Mouse (Mus musculus) kidney, postnatal 0 days (tissue): ENCODE results near the gene Sox18. TPM values are rescaled to one million over a fixed set of nuclear protein-coding genes. Genes with fewer than 3 reads are reported as not detected.

ENCODE experiments used
- ATAC-seq: fragments of 200-750 bp; cut with Nextera tagmentation; replicated peaks from 2 replicates; pipeline ENCODE4 v1.8.0; 2017; ENCODE audit warnings: low read depth, moderate number of reproducible peaks, moderate TSS enrichment, moderate library complexity; ENCODE audit not compliant: low FRiP score
- DNase-seq: peaks from one replicate; pipeline ENCODE4 v3.0.0-alpha.2; 2016; ENCODE audit warnings: low spot score
- H3K27ac ChIP-seq: fragments of 300-500 bp; sonication (generic); 2 replicates; pipeline ENCODE4 v1.5.1; 2014; ENCODE audit warnings: mild to moderate bottlenecking
- H3K27me3 ChIP-seq: fragments of 300-500 bp; sonication (generic); 2 replicates; pipeline ENCODE4 v1.6.1; 2014; ENCODE audit warnings: low read length, mixed read lengths; ENCODE audit not compliant: insufficient read depth
- H3K36me3 ChIP-seq: fragments of 300-500 bp; sonication (generic); 2 replicates; pipeline ENCODE4 v1.6.1; 2014; ENCODE audit warnings: low read length, mixed read lengths; ENCODE audit not compliant: insufficient read depth
- H3K4me1 ChIP-seq: fragments of 300-500 bp; sonication (generic); replicated peaks from 2 replicates; pipeline ENCODE4 v1.6.1; 2014; ENCODE audit warnings: antibody characterized with exemption, low read length, mixed read lengths; ENCODE audit not compliant: insufficient read depth
- H3K4me2 ChIP-seq: fragments of 300-500 bp; sonication (generic); 2 replicates; pipeline ENCODE4 v1.6.1; 2014; ENCODE audit warnings: mild to moderate bottlenecking, low read length, moderate library complexity, mixed read lengths
- H3K4me3 ChIP-seq: fragments of 300-500 bp; sonication (generic); replicated peaks from 2 replicates; pipeline ENCODE4 v1.5.1; 2014; ENCODE audit warnings: low read depth, low read length
- H3K9ac ChIP-seq: fragments of 300-500 bp; sonication (generic); 2 replicates; pipeline ENCODE4 v1.6.1; 2014; ENCODE audit warnings: low read depth, low read length
- H3K9me3 ChIP-seq: fragments of 300-500 bp; sonication (generic); replicated peaks from 2 replicates; pipeline ENCODE4 v1.6.1; 2016; ENCODE audit warnings: low read length, inconsistent platforms, mixed read lengths
- CTCF ChIP-seq: IDR thresholded peaks from 2 replicates; pipeline ENCODE4 v1.5.1; 2016; ENCODE audit warnings: antibody characterized with exemption, low read depth, mild to moderate bottlenecking, moderate library complexity
- WGBS: fragments of 180-500 bp; shearing (Covaris S2); extraction: QIAGEN DNeasy Blood & Tissue Kit; methylation state at CpG from one replicate; pipeline ENCODE4 v1.1.7; 2014; 5-methylcytosine and 5-hydroxymethylcytosine counted together
- polyA plus RNA-seq: library from polyadenylated mRNA; unstranded; fragments of >200 nt; fragmentation: Nextera tagmentation; extraction: Ambion mirVana; gene quantifications from 2 replicates; pipeline ENCODE4 v1.2.1, GENCODE M21; 2015

The Sox18 gene
- polyA plus RNA-seq, 1 experiment from 2014 or later: 62.2 TPM

DNA sequence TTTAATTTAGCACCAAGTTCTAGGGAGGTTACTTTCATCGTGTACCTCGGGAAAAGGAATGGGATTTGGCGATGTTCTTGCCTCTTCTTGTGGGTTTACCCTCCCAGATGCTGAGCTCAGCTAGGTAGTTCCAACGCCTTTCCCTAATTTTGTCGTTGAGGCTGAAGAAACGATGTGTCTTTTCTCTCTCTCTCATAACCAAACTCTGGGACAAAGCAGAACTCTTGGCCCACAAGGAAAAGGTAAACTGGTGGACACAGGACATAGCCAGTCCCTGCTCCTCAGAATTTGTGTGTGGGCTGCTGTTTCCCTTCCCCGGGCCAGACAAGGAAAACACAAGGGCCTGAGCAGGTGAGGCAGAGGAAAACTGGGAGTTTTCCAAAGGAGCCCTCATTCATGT is 544 bp upstream of the Sox18 start:
- Histone ChIP-seq H3K4me3 (no peak overlapping the region), H3K4me2 (no peak overlapping the region), H3K4me1 (peaks cover 21% of the 10 kb centered on the region), H3K9me3 (no peaks in the 10 kb centered on the region), H3K27ac (no peak overlapping the region), H3K27me3 (peaks cover 34% of the 10 kb centered on the region), H3K9ac (no peak overlapping the region), H3K36me3 (no peaks in the 10 kb centered on the region)
- DNase-seq: no peak
- ATAC-seq: no peak
- TF ChIP-seq CTCF: no peak
- 27% methylated on average over 7 of the region's 7 CpGs for WGBS

DNA sequence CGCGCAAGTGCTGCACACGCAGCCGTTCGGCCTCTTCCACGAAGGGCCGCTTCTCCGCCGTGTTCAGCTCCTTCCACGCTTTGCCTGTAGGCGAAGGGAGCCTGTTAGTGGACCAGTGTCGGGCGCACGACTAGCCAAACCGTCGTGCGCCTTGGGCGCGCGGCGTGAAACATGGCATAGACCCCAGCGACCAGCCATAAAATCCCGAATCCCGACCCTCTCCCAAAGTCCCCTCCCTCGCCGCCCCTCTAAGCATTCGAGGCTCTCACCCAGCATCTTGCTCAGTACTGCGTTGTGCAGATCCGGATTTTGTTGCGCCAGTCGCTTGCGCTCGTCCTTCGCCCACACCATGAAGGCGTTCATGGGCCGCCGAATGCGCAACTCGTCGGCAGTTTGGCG is 528 bp downstream of the Sox18 start:
- H3K36me3 ChIP-seq: no peaks in the 10 kb centered on the region
- no peaks in the 10 kb centered on the region for H3K9me3 ChIP-seq
- peak overlapping the region; percentile 63 for H3K27ac ChIP-seq
- H3K4me1 ChIP-seq: peaks cover 19% of the 10 kb centered on the region
- peak overlapping the region; percentile 58 for H3K4me2 ChIP-seq
- no peak for TF ChIP-seq CTCF
- H3K27me3 ChIP-seq: peaks cover 34% of the 10 kb centered on the region
- peak overlapping the region; percentile 43 for H3K4me3 ChIP-seq
- no peak for DNase-seq
- no peak for ATAC-seq
- 1% methylated on average over 41 of the region's 41 CpGs for WGBS
- peak overlapping the region; percentile 62 for H3K9ac ChIP-seq

DNA sequence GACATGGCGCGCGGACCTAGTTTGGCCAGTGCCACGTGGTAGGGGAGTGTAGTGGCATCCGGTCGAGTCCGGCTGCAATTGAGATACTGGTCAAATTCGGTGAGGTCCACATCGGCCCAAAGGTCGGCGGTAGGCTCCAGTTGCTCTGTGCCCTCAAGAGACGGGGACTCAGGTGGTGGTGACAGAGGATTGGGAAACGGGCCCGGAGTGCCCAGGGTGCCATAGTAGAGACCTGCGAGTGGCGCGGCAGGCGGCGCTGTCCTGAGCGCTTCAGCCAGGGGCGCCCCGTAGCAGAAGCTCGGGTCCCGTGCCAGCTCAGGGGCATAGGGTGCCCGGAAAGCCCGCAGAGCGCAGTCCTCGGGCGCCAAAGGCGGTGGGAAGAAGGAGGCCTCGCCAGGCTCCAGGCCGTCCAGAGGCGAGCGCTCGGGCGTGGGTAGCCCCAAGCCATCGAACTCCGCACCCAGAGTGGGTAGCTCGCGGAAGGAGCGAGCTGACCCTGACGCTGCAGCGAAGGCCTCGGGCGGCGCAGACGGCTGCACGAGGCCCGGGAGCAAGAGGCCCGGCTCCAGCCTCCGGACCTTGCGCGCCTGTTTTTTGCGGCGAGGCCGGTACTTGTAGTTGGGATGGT is 1.0 kb downstream of the Sox18 start:
- Histone ChIP-seq H3K4me1 (peaks cover 14% of the 10 kb centered on the region), H3K9me3 (no peaks in the 10 kb centered on the region), H3K27me3 (peaks cover 34% of the 10 kb centered on the region), H3K4me2 (peak overlapping the region; percentile 58), H3K9ac (peak overlapping the region; percentile 62), H3K27ac (peak overlapping the region; percentile 63), H3K36me3 (no peaks in the 10 kb centered on the region), H3K4me3 (peak overlapping the region; percentile 43)
- TF ChIP-seq CTCF: 0 out of 2 replicates have a peak, but pooled peaks have one; percentile 30
- 2% methylated on average over 56 of the region's 56 CpGs for WGBS
- DNase-seq (peak; percentile 13), ATAC-seq (peak; percentile 40; the same call in 1 of the 2 replicates)

DNA sequence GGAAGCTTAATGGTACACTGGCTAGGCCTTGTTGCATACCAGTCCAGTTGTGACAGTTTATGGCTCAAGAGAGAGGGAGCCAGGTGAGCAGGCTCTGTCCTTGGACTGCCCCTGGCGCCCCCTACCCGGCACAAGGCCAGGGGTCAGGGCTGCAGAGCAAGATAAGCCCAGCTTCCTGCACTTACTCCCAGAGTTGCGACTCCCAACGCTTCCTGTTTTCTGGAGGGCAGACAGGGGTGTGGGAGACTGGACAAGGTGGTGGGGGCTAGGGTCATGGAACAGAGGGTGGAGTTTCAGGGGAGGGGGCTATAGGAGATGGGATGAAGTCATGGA is 8.2 kb downstream of the Sox18 start:
- DNase-seq (peak; percentile 32), ATAC-seq (peak; percentile 10; the same call in 1 of the 2 replicates)
- Histone ChIP-seq H3K4me1 (no peaks in the 10 kb centered on the region), H3K9me3 (no peaks in the 10 kb centered on the region), H3K4me3 (no peak overlapping the region), H3K27me3 (no peaks in the 10 kb centered on the region), H3K36me3 (no peaks in the 10 kb centered on the region), H3K27ac (peak overlapping the region; percentile 74), H3K4me2 (no peak overlapping the region), H3K9ac (no peak overlapping the region)
- 14% methylated on average over 4 of the region's 4 CpGs for WGBS
- no peak for TF ChIP-seq CTCF

DNA sequence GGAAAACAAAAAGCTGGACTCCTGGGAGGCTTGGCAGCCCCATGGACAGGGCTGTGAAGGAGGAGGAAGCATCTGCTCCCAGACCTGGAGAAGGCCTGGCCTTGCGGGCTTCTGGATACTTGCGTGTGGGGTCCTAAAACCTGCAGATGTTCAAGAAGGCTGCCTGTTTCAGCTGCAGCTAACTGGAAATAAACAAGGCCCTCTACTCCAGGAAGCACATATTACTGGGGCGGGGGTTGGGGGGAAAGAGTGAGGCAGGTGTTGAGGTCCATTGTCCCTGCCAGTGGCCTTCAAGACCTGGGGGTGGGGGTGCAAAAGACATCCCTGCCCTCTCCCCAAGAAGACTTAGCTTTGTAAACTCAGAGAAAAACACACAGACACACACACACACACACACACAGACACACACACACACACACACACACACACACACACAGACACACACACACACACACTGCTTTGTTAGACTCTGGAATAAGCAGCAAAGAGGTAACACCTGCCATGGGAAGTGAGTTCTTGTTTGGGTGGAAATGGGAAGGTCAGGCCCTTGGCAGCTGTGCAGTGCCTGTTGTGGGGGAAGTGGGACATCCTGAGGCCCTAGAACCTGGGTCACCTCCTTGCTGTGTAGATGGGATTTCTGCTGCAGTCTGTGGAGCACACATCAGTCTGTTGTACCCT is 8.7 kb downstream of the Sox18 start:
- Histone ChIP-seq H3K27me3 (no peaks in the 10 kb centered on the region), H3K4me3 (no peak overlapping the region), H3K9ac (no peak overlapping the region), H3K36me3 (no peaks in the 10 kb centered on the region), H3K27ac (peak overlapping the region; percentile 74), H3K4me2 (no peak overlapping the region), H3K9me3 (no peaks in the 10 kb centered on the region), H3K4me1 (no peaks in the 10 kb centered on the region)
- peak; percentile 22 for DNase-seq
- ATAC-seq: no peak
- TF ChIP-seq CTCF: no peak
- 77% methylated on average over 3 of the region's 3 CpGs for WGBS

DNA sequence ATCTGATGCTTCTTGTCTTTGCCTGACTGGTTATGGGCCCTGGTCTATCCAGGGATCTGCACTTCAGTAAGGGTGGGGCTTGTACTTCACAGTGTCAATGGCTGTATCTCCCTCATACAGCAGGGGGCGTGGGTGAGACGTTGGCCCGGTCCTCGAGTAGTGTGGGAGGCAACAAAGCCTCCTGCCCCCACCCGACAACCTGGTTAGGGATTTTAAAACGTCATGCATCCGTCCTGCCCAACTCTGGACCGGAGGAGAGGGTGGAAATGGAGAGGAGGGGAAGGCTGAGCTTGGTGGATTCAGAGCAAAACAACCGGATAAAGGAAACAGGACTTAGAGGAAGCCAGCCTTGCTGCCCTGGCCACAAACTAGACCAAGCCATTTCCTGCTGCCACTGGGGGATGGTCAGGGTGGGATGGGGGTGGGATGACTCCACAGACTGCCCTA is 11.8 kb downstream of the Sox18 start:
- no peaks in the 10 kb centered on the region for H3K9me3 ChIP-seq
- DNase-seq: peak; percentile 91
- peak; percentile 86 for ATAC-seq
- 0 out of 2 replicates have a peak overlapping the region, but pooled peaks have one; percentile 2 for H3K27ac ChIP-seq
- 4% methylated on average over 9 of the region's 9 CpGs for WGBS
- peak; percentile 77 for TF ChIP-seq CTCF
- no peaks in the 10 kb centered on the region for H3K27me3 ChIP-seq
- H3K4me1 ChIP-seq: no peaks in the 10 kb centered on the region
- no peak overlapping the region for H3K4me3 ChIP-seq
- H3K9ac ChIP-seq: no peak overlapping the region
- peaks cover 10% of the 10 kb centered on the region; the same call in 1 of the 2 replicates for H3K36me3 ChIP-seq
- peak overlapping the region; percentile 16 for H3K4me2 ChIP-seq
